Mouse (Mus musculus) heart, embryonic 11.5 days (tissue): ENCODE data around the gene Fnbp4. TPM values are rescaled to one million over a fixed set of nuclear protein-coding genes. Genes with fewer than 3 reads are reported as not detected.
A peak's percentile ranks its signal among the peaks of the same experiment; 100 is the strongest.

Experiments
- ATAC-seq: fragments of 200-750 bp; cut with Nextera tagmentation; replicated peaks from 2 replicates; pipeline ENCODE4 v1.8.0; 2017; ENCODE audit warnings: moderate library complexity; ENCODE audit not compliant: insufficient number of reproducible peaks, low FRiP score, low TSS enrichment
- H3K27ac ChIP-seq: fragments of 300-500 bp; sonication (generic); 2 replicates; pipeline ENCODE4 v1.5.1; 2014; ENCODE audit warnings: mild to moderate bottlenecking, low read depth, low read length
- H3K27me3 ChIP-seq: fragments of 300-500 bp; sonication (generic); 2 replicates; pipeline ENCODE4 v1.6.1; 2014; ENCODE audit warnings: mild to moderate bottlenecking, low read length, mixed read lengths; ENCODE audit not compliant: control insufficient read depth, insufficient read depth
- H3K36me3 ChIP-seq: fragments of 300-500 bp; sonication (generic); 2 replicates; pipeline ENCODE4 v1.6.1; 2014; ENCODE audit warnings: mild to moderate bottlenecking, low read length, moderate library complexity, mixed read lengths; ENCODE audit not compliant: control insufficient read depth, insufficient read depth
- H3K4me1 ChIP-seq: fragments of 300-500 bp; sonication (generic); 2 replicates; pipeline ENCODE4 v1.6.1; 2014; ENCODE audit warnings: low read length; ENCODE audit not compliant: control insufficient read depth, insufficient read depth
- H3K4me2 ChIP-seq: fragments of 300-500 bp; sonication (generic); 2 replicates; pipeline ENCODE4 v1.6.1; 2014; ENCODE audit warnings: mild to moderate bottlenecking, moderate library complexity
- H3K4me3 ChIP-seq: fragments of 300-500 bp; sonication (generic); 2 replicates; pipeline ENCODE4 v1.5.1; 2014; ENCODE audit warnings: low read depth, low read length
- H3K9ac ChIP-seq: fragments of 300-500 bp; sonication (generic); 2 replicates; pipeline ENCODE4 v1.6.1; 2014; ENCODE audit warnings: mild to moderate bottlenecking, low read depth, low read length, moderate library complexity
- H3K9me3 ChIP-seq: fragments of 300-500 bp; sonication (generic); replicated peaks from 2 replicates; pipeline ENCODE4 v1.6.1; 2016; ENCODE audit warnings: low read length; ENCODE audit not compliant: control insufficient read depth
- WGBS: fragments of 180-500 bp; shearing (Covaris S2); extraction: QIAGEN DNeasy Blood & Tissue Kit; methylation state at CpG from one replicate; pipeline ENCODE4 v1.1.7; 2014; ENCODE audit not compliant: insufficient replicate concordance; 5-methylcytosine and 5-hydroxymethylcytosine counted together
- polyA plus RNA-seq: library from polyadenylated mRNA; unstranded; fragments of >200 nt; fragmentation: Nextera tagmentation; extraction: Ambion mirVana; gene quantifications from 2 replicates; pipeline ENCODE4 v1.2.1, GENCODE M21; 2014

Fnbp4 gene
- polyA plus RNA-seq, 1 experiment from 2014 or later: 62.3 TPM

DNA sequence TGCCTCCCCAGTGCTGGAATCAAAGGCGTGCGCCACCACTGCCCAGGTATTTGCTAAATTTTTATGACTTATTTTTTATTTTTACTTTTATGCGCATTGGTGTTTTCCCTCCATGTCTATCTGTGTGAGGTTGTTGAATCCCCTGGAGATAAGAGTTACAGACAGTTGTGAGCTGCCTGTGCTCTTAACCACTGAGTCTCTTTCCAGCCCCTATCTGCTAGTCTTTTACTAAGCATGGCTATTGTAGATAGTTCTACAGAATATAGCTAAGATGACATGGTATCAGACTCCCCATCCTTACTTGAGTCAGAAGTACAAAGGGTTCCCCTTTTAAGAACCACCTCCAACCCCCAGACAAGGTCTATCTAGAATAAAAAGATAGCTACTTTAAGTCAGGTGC, 9.0 kb downstream of the Fnbp4 start:
- no peak overlapping the region for H3K4me2 ChIP-seq
- H3K9ac ChIP-seq: no peak overlapping the region
- no peak overlapping the region for H3K4me3 ChIP-seq
- no peak overlapping the region for H3K27ac ChIP-seq
- 90% methylated on average over 3 of the region's 3 CpGs for WGBS
- H3K9me3 ChIP-seq: no peaks in the 10 kb centered on the region
- no peaks in the 10 kb centered on the region for H3K27me3 ChIP-seq
- 0 out of 2 replicates have a peak, but pooled peaks cover 4% of the 10 kb centered on the region for H3K4me1 ChIP-seq
- ATAC-seq: no peak
- H3K36me3 ChIP-seq: peaks cover 52% of the 10 kb centered on the region

DNA sequence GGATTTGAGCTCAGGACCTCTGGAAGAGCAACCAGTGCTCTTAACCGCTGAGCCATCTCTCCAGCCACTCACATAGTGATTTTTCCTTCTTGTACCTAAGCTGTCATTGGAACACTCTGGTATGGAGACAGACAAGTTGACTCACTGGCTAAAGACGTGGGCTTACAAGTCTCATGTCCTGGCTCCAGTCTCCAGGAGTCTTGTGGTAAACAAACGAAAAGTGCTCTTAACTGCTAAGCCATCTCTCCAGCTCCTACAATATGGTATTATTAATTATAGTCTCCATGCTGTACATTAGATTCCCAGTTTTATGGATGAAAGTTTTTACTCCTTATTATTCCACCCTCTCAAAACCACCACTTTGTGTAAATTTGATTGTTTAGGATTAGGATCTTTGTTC, 20.0 kb downstream of the Fnbp4 start:
- H3K4me3 ChIP-seq: no peak overlapping the region
- 89% methylated on average over 3 of the region's 3 CpGs for WGBS
- no peak overlapping the region for H3K9ac ChIP-seq
- ATAC-seq: no peak
- H3K9me3 ChIP-seq: no peaks in the 10 kb centered on the region
- H3K27me3 ChIP-seq: no peaks in the 10 kb centered on the region
- H3K36me3 ChIP-seq: peaks cover 48% of the 10 kb centered on the region
- H3K4me2 ChIP-seq: no peak overlapping the region
- H3K4me1 ChIP-seq: no peaks in the 10 kb centered on the region
- H3K27ac ChIP-seq: no peak overlapping the region

DNA sequence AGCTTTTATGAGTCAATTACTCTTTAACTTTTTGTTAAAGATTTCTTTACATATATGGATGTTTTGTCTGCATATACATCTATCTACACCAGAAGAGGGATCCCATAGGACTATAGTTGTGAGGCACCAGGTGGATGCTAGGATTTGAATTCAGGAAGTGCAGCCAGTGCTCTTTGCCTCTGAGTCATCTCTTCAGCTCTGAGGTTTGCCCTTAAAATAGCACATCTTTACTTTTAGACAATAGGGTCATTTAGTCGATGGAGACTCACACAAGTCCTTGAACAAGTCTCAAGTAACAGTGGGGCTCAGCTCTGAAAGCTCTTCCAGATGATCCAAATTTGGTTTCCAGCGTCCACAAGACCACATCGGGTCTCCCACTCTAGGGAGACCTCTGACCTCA, 36.2 kb downstream of the Fnbp4 start:
- H3K4me2 ChIP-seq: no peak overlapping the region
- H3K27me3 ChIP-seq: no peaks in the 10 kb centered on the region
- no peak overlapping the region for H3K4me3 ChIP-seq
- ATAC-seq: no peak
- no peak overlapping the region for H3K9ac ChIP-seq
- peaks cover 29% of the 10 kb centered on the region for H3K36me3 ChIP-seq
- peaks cover 2% of the 10 kb centered on the region; the same call in 1 of the 2 replicates for H3K4me1 ChIP-seq
- H3K27ac ChIP-seq: no peak overlapping the region
- 39% methylated on average over 3 of the region's 3 CpGs for whole genome bisulfite sequencing
- H3K9me3 ChIP-seq: no peaks in the 10 kb centered on the region

DNA sequence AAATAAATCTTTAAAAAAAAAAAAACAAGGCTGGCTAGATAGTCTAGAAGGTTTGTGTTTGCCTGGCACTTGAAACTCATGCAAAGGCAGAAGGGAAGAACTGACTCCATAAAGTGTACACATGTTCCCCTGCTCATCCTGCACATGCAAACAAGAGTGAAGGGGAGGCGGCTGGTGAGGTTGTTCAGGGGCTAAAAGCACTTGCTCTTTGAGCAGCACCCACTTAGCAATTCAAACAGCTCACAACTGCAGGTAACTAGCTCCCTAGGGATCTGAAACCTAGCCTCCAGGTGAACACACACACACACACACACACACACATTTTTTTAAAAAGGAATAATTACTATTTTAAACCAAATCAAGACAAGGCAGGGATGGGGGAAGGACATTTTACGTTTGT, 36.8 kb downstream of the Fnbp4 start:
- H3K27me3 ChIP-seq: no peaks in the 10 kb centered on the region
- no peak overlapping the region for H3K9ac ChIP-seq
- WGBS: 47% methylated on average over 2 of the region's 2 CpGs
- no peaks in the 10 kb centered on the region for H3K9me3 ChIP-seq
- no peak overlapping the region for H3K27ac ChIP-seq
- peaks cover 27% of the 10 kb centered on the region for H3K36me3 ChIP-seq
- 0 out of 2 replicates have a peak, but pooled peaks have one; percentile 3 for ATAC-seq
- H3K4me3 ChIP-seq: no peak overlapping the region
- H3K4me2 ChIP-seq: peak overlapping the region; percentile 74; the same call in 1 of the 2 replicates
- peaks cover 2% of the 10 kb centered on the region; the same call in 1 of the 2 replicates for H3K4me1 ChIP-seq

DNA sequence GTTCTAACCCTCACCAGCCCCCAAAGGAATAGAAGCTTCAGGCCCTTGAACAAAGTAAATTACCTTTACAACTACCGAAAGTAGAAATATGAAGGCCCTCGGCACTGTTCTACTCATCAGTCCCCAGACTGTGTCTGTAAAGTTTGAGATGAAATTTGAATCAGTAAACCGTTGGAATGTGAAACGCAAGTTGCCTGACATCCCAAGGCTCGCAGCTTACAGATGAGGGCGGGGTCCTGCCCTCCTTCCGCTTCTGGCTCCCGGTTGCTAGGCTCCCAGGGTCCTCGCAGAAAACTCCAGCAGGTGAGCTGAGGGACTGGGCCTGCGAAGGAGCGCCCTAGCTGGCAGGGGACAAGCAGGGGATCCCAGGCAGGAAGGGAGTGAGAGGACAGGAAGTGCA, 37.3 kb downstream of the Fnbp4 start, which contains the start of gene Agbl2:
Gene Agbl2 (plus strand): TSS at position 270 of the 400 bp plus-strand sequence.
- Histone ChIP-seq H3K4me2 (peak within 1 kb of the TSS; percentile 74), H3K27ac (no peak within 1 kb of the TSS), H3K4me1 (peaks cover 2% of the 10 kb centered on the region; the same call in 1 of the 2 replicates), H3K27me3 (no peaks in the 10 kb centered on the region), H3K9me3 (no peaks in the 10 kb centered on the region), H3K4me3 (peak within 1 kb of the TSS; percentile 45), H3K36me3 (peaks cover 25% of the 10 kb centered on the region), H3K9ac (peak within 1 kb of the TSS; percentile 40)
- 4% methylated on average over 11 of the region's 11 CpGs for WGBS
- peak; percentile 41; the same call in 1 of the 2 replicates for ATAC-seq

DNA sequence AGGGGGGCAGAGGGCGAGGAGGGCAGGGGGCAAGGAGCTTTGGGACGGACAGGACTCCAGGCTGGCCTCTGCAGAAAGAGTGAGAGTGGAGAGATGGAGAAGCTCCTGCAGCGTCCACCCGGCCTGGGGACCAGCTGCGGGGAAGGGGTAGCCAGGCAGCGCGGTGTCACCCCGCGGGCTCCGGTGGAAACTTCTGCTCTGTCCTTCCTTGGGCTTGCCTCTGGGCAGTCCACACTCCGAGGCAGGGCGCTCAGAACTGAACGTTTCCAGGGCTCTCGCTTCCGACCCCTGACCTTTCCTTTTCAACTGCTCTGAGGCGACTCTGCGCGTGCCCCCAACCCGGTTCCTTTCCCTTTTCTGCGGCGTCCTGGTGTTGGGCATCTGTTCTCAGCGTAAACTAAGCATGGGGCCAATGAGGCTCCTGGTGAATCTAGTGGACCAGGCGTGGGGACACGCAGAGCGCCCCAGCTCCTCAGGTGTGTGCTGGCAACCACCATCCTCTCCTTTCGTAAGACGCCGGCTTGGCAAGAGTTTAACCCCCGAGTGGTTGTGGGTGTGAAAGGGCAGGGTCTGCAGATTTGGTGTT, 37.8 kb downstream of the Fnbp4 start:
- WGBS: 3% methylated on average over 22 of the region's 29 CpGs
- peaks cover 21% of the 10 kb centered on the region for H3K36me3 ChIP-seq
- peaks cover 2% of the 10 kb centered on the region; the same call in 1 of the 2 replicates for H3K4me1 ChIP-seq
- peak overlapping the region; percentile 40 for H3K9ac ChIP-seq
- H3K27ac ChIP-seq: no peak overlapping the region
- no peaks in the 10 kb centered on the region for H3K27me3 ChIP-seq
- H3K9me3 ChIP-seq: no peaks in the 10 kb centered on the region
- peak overlapping the region; percentile 45 for H3K4me3 ChIP-seq
- ATAC-seq: peak; percentile 37; the same call in 1 of the 2 replicates
- H3K4me2 ChIP-seq: peak overlapping the region; percentile 74

DNA sequence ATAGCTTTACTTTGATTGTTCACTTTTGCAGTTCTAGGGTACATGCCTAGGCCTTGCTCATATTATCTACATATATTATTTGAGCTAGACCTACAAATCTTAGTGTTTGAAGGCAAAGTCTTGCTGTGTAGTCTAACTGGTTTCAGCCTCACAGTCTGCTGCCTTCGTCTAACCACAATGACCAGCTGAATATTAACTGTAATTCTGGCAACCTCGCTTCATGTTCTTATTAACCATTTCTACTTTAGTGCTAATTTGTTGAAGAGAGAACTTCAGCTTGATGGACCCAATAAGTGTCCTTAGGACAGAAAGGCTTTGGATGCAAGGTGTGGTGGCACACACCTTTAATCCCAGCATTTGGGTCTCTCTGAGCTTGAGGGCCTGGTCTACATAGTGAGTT, 43.0 kb downstream of the Fnbp4 start:
- no peaks in the 10 kb centered on the region for H3K36me3 ChIP-seq
- H3K27me3 ChIP-seq: no peaks in the 10 kb centered on the region
- no peaks in the 10 kb centered on the region for H3K9me3 ChIP-seq
- H3K4me1 ChIP-seq: no peaks in the 10 kb centered on the region
- H3K27ac ChIP-seq: no peak overlapping the region
- WGBS: 86% methylated on average over 2 of the region's 2 CpGs
- H3K9ac ChIP-seq: no peak overlapping the region
- H3K4me2 ChIP-seq: no peak overlapping the region
- no peak overlapping the region for H3K4me3 ChIP-seq
- no peak for ATAC-seq

DNA sequence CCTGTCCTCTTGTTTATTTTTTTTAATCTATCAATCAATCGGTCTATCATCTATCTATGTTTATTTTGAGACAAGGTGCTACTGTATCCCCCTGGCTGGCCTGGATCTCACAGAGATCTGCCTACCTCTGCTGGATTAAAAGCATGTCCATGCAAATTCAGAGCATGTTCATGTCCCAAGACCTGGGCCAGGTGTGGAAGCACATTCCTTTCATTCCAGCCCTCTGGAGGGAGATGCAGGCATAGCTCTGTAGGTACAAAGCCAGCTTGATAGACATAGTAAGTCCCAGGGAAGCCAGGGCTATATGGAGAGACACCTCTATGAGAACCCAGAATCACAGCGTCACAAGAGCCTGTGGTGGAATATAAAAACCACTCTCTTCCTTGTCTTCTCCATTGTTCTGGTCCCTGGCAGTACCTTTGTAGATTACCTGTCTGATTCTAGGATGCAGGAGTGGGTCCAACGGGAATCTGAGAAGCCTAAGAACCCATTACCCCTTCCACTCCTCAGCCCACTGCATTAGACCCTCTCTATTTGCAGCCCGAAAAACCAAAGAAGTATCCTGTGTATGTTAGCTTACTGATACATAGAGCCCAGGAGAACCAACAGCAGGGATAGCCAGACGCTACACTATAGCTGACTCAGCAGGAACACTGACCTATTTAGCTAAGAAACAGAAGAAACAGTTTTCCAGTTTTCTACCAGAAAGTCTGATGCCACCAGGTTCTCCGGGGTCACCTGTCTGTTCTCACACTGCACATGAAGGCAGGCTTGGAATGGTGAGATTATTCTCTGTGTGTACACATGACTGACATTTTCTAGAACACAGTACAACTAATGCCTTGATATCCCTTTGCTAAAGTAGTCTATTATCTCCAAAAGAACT, 63.3 kb downstream of the Fnbp4 start:
- 72% methylated on average over 6 of the region's 6 CpGs for WGBS
- no peak for ATAC-seq
- no peak overlapping the region for H3K4me3 ChIP-seq

More for the DNA sequence above, 63.3 kb downstream of the Fnbp4 start:
- Histone ChIP-seq H3K4me2 (no peak overlapping the region), H3K9ac (no peak overlapping the region), H3K36me3 (no peaks in the 10 kb centered on the region), H3K9me3 (no peaks in the 10 kb centered on the region), H3K4me1 (no peaks in the 10 kb centered on the region), H3K27ac (no peak overlapping the region), H3K27me3 (no peaks in the 10 kb centered on the region)
